Mouse (Mus musculus) heart, embryonic 15.5 days (tissue): Measurements from ENCODE around the gene Olfr1359. TPM values are rescaled to one million over a fixed set of nuclear protein-coding genes. Genes with fewer than 3 reads are reported as not detected.
"Not testable (repeated sequence)": the region's sequence is repeated elsewhere in the genome, so short reads cannot be mapped to it uniquely, and the experiment has no call there.

Experiments used
- ATAC-seq: fragments of 200-750 bp; cut with Nextera tagmentation; replicated peaks from 2 replicates; pipeline ENCODE4 v1.8.0; 2017; ENCODE audit warnings: low read depth, moderate TSS enrichment; ENCODE audit not compliant: insufficient number of reproducible peaks, insufficient read depth, low FRiP score
- H3K27ac ChIP-seq: fragments of 300-500 bp; sonication (generic); 2 replicates; pipeline ENCODE4 v1.5.1; 2015; ENCODE audit warnings: mild to moderate bottlenecking, inconsistent platforms
- H3K27me3 ChIP-seq: fragments of 300-500 bp; sonication (generic); 2 replicates; pipeline ENCODE4 v1.6.1; 2015; ENCODE audit warnings: inconsistent platforms
- H3K36me3 ChIP-seq: fragments of 300-500 bp; sonication (generic); 2 replicates; pipeline ENCODE4 v1.6.1; 2015; ENCODE audit warnings: mild to moderate bottlenecking, inconsistent platforms
- H3K4me1 ChIP-seq: fragments of 300-500 bp; sonication (generic); replicated peaks from 2 replicates; pipeline ENCODE4 v1.6.1; 2015; ENCODE audit warnings: inconsistent platforms
- H3K4me2 ChIP-seq: fragments of 300-500 bp; sonication (generic); 2 replicates; pipeline ENCODE4 v1.6.1; 2015; ENCODE audit warnings: inconsistent platforms, mild to moderate bottlenecking, moderate library complexity
- H3K4me3 ChIP-seq: fragments of 300-500 bp; sonication (generic); 2 replicates; pipeline ENCODE4 v1.5.1; 2015; ENCODE audit warnings: mild to moderate bottlenecking, inconsistent platforms
- H3K9ac ChIP-seq: fragments of 300-500 bp; sonication (generic); 2 replicates; pipeline ENCODE4 v1.6.1; 2015; ENCODE audit warnings: mild to moderate bottlenecking, inconsistent platforms
- H3K9me3 ChIP-seq: fragments of 300-500 bp; sonication (generic); replicated peaks from 2 replicates; pipeline ENCODE4 v1.6.1; 2016; ENCODE audit warnings: inconsistent platforms
- WGBS: fragments of 180-500 bp; shearing (Covaris S2); methylation state at CpG from one replicate; pipeline ENCODE4 v1.1.7; 2015; ENCODE audit warnings: mixed read lengths; 5-methylcytosine and 5-hydroxymethylcytosine counted together
- polyA plus RNA-seq: library from polyadenylated mRNA; unstranded; fragments of >200 nt; fragmentation: Nextera tagmentation; extraction: Ambion mirVana; gene quantifications from 2 replicates; pipeline ENCODE4 v1.2.1, GENCODE M21; 2015

Olfr1359 gene
- polyA plus RNA-seq, 1 experiment from 2014 or later = not detected

DNA sequence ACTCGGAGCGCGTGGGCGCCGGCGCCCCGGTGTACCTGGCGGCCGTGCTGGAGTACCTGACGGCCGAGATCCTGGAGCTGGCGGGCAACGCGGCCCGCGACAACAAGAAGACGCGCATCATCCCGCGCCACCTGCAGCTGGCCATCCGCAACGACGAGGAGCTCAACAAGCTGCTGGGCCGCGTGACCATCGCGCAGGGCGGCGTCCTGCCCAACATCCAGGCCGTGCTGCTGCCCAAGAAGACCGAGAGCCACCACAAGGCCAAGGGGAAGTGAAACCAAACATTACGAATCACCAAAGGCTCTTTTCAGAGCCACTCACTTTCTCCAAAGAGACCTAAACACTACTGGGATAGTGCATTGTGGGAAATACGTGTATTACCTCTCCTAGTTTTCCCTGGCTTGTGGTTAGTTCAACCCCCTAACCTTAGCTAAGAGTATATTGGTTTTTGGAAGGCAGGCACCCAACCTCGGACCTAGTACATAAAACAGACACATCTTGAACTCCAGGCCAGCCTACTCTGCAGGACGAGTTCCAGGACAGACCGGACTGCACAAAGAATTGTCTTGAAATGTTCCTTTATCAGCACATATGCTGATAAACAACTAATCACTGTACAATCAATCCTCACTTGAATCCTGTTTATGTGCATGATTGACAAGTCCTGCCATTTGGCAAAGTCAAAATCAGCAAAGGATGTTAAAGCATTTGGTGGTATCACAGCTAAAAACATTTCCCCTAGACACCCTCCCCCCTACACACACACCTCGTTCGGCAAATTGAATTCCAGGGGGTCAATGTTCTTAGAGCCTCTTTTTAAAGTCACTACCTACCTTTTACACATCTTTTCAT, 18.9 kb downstream of the Olfr1359 start:
- peak overlapping the region; percentile 83 for H3K4me2 ChIP-seq
- not testable (repeated sequence) for H3K9me3 ChIP-seq, H3K27me3 ChIP-seq, H3K36me3 ChIP-seq
- peaks cover 27% of the 10 kb centered on the region for H3K4me1 ChIP-seq
- 0 out of 2 replicates have a peak, but pooled peaks have one; percentile 5 for ATAC-seq
- peak overlapping the region; percentile 91 for H3K27ac ChIP-seq
- WGBS = 0% methylated on average over 15 of the region's 38 CpGs
- H3K4me3 ChIP-seq = peak overlapping the region; percentile 49
- H3K9ac ChIP-seq = peak overlapping the region; percentile 63

DNA sequence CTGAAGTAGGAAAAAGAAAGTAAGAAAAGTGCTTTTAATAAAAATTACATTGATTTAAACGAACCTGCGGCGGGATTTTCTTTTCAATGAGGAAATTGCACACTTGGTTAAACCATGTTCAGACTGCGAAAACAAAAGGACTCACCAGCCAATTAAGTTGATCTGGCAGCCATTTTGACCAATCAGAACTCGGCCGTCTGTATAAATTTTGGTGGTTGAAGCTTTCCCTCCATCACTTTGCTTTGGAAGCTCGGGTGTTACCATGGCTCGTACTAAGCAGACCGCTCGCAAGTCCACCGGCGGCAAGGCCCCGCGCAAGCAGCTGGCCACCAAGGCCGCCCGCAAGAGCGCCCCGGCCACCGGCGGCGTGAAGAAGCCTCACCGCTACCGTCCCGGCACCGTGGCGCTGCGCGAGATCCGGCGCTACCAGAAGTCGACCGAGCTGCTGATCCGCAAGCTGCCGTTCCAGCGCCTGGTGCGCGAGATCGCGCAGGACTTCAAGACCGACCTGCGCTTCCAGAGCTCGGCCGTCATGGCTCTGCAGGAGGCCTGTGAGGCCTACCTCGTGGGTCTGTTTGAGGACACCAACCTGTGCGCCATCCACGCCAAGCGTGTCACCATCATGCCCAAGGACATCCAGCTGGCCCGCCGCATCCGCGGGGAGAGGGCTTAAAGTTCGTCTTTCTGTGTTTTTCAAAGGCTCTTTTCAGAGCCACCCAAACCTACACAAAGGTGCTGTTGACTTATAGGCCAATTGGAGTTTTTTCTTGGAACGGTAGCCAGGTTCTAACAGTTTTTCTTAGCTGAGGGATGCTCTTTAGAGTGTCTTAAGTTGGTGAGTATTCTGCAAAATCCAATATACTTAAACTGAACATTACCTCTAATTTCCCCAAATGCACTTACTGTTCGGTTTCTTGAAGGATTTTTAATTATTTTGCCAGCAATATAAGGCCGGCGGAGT, 19.8 kb downstream of the Olfr1359 start, which contains the start of gene Hist1h3h:
Gene Hist1h3h, plus strand, starts transcription at position 263 of the 961 bp plus-strand sequence.
- not testable (repeated sequence) for H3K36me3 ChIP-seq, H3K9me3 ChIP-seq, H3K27me3 ChIP-seq
- peaks cover 33% of the 10 kb centered on the region for H3K4me1 ChIP-seq
- H3K27ac ChIP-seq = peak within 1 kb of the TSS; percentile 91
- 1% methylated on average over 29 of the region's 56 CpGs for WGBS
- peak within 1 kb of the TSS; percentile 83 for H3K4me2 ChIP-seq
- H3K9ac ChIP-seq = peak within 1 kb of the TSS; percentile 63
- peak within 1 kb of the TSS; percentile 49 for H3K4me3 ChIP-seq
- ATAC-seq = peak; percentile 41; the same call in 1 of the 2 replicates

DNA sequence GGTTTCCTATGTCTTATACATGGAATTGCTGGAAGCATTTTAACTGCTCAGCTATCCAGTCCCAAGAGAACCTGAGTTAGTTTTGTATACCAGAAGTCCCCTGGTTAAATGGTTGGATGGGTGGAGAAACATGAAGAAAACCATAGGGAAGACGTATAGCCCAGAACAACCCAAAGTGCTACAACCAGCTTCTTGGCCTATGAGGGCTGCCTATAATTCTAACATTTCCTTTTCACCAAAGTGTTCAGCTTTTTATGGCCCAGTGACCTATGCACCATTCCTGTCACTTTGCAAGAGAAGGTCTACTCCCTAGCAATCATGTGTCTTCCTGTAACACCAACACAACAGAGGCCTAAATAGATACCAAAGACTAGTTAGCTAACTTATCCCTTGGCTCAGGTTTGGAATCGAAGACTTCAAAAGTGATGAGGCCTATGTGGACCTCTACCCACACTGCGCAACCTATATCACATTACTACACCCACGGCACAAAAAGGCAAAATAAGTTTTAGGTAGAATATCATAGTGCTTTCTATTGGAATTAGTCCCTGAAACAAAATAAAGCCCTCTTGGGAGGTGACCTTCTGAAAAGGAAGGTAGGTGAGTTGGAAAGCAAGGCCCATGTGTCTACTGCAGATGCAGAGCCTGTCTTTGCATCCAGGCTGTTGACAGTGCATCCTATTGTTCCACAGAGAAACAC, 20.6 kb downstream of the Olfr1359 start:
- Histone ChIP-seq H3K4me2 (peak overlapping the region; percentile 83), H3K9ac (peak overlapping the region; percentile 52), H3K4me3 (peak overlapping the region; percentile 49), H3K27ac (peak overlapping the region; percentile 63), H3K4me1 (peaks cover 34% of the 10 kb centered on the region), H3K27me3 (no peaks in the 10 kb centered on the region), H3K9me3 (no peaks in the 10 kb centered on the region), H3K36me3 (no peaks in the 10 kb centered on the region)
- 66% methylated on average over 4 of the region's 4 CpGs for WGBS
- no peak for ATAC-seq

DNA sequence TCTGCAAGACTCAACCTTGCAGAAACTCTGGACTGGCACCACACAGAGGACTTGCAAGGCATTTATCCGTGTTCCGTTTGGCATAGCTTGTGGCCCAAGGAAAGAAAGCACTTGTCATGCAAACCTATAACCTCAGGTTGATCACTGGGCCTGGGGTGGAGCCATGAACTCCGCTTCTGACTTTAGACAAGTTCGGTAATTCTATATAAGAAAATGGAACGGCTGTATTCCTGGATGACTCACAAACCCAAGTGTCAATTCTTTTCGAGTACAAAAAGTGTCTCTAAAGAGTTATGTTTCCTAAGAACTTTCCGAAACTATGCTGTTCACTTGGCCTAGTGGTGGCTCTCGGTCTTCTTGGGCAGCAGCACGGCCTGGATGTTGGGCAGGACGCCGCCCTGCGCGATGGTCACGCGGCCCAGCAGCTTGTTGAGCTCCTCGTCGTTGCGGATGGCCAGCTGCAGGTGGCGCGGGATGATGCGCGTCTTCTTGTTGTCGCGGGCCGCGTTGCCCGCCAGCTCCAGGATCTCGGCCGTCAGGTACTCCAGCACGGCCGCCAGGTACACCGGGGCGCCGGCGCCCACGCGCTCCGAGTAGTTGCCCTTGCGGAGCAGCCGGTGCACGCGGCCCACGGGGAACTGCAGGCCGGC, 23.3 kb downstream of the Olfr1359 start:
- Histone ChIP-seq H3K4me3 (peak overlapping the region; percentile 51), H3K9ac (peak overlapping the region; percentile 31), H3K4me2 (peak overlapping the region; percentile 76), H3K27ac (peak overlapping the region; percentile 88), H3K4me1 (peaks cover 26% of the 10 kb centered on the region)
- WGBS = 4% methylated on average over 21 of the region's 44 CpGs
- not testable (repeated sequence) for H3K9me3 ChIP-seq, H3K36me3 ChIP-seq, H3K27me3 ChIP-seq
- ATAC-seq = 0 out of 2 replicates have a peak, but pooled peaks have one; percentile 5

- Histone ChIP-seq H3K27ac (peak within 1 kb of the TSS; percentile 88), H3K4me1 (peaks cover 24% of the 10 kb centered on the region), H3K9ac (peak within 1 kb of the TSS; percentile 41), H3K4me2 (peak within 1 kb of the TSS; percentile 76), H3K4me3 (peak within 1 kb of the TSS; percentile 51)
- H3K36me3 ChIP-seq, H3K9me3 ChIP-seq, H3K27me3 ChIP-seq: not testable (repeated sequence)
- ATAC-seq = peak; percentile 95
- WGBS = under 1% methylated on average over 37 of the region's 37 CpGs
Measured at GRCm38 (mm10) chr13:21721757-21722372, 24.0 kb downstream of the Olfr1359 start, which contains the start of gene Hist1h2bm. Gene Hist1h2bm (plus strand): TSS chr13:21722044.

DNA sequence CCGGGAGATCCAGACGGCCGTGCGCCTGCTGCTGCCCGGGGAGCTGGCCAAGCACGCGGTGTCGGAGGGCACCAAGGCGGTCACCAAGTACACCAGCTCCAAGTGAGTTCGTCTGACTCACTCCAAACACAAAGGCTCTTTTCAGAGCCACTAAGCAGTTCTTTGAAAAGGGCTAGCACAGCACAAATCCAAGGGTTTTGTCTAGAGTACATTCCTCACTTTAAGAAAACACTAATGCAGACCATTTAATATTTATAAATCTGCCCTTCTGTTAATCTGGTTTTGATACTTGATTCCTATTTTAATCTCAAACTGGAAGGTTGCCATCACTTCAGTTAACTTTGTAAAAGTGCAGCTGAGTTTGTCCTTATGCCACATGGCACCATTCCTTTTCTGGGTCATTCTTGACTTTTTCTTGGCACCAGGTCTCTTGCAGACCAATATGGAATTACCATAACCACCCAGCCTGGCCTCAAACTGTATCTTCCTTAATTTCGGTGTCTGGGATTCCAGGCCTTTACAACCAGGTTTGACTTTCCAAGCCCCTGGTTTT, 24.5 kb downstream of the Olfr1359 start:
- no peaks in the 10 kb centered on the region for H3K36me3 ChIP-seq
- peak overlapping the region; percentile 88 for H3K27ac ChIP-seq
- H3K4me1 ChIP-seq = peaks cover 21% of the 10 kb centered on the region
- no peaks in the 10 kb centered on the region for H3K27me3 ChIP-seq
- ATAC-seq = no peak
- H3K4me2 ChIP-seq = peak overlapping the region; percentile 76
- peak overlapping the region; percentile 41 for H3K9ac ChIP-seq
- H3K9me3 ChIP-seq = no peaks in the 10 kb centered on the region
- peak overlapping the region; percentile 51 for H3K4me3 ChIP-seq
- WGBS = 4% methylated on average over 11 of the region's 11 CpGs

DNA sequence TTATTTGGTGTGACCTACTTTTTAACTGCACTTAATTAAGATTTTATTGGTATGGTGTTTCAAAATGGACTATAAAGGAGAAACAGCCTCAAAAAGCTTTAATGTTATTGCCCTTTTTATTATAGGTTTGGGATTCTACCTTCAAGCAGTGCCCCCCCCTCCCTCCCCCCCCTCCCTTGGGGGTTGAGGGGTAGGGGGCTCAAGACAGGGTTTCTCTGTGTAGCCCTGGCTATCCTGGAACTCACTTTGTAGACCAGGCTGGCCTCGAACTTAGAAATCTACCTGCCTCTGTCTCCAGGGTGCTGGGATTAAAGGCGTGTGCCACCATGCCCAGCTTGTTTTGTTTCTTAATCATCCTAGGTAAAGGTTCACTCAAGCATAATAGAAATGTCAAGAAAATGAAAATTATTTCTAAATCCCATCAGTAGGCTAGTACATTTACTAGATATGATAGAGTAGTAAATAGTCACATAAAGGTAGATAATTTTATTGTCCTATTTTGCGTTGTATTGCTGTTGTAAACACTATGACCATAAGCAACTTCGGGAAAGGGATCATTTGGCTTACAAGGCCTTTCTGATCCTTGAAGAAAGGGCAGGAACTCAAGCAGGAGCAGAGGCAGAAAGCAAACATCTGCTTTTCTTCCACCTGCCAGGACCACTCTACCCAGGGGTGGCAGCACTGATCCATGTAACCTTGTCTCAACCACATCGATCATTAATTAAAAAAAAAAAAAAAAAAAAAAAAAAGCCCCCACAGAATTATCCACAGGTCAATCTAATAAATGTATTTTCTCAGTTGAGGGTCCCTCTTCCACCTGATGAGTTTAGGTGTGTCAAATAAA, 25.3 kb downstream of the Olfr1359 start:
- Histone ChIP-seq H3K9me3 (no peaks in the 10 kb centered on the region), H3K27me3 (no peaks in the 10 kb centered on the region), H3K4me1 (peaks cover 17% of the 10 kb centered on the region), H3K4me3 (no peak overlapping the region), H3K9ac (no peak overlapping the region), H3K27ac (peak overlapping the region; percentile 88; the same call in 1 of the 2 replicates), H3K4me2 (peak overlapping the region; percentile 76; the same call in 1 of the 2 replicates), H3K36me3 (no peaks in the 10 kb centered on the region)
- no peak for ATAC-seq
- WGBS = 47% methylated on average over 5 of the region's 5 CpGs

DNA sequence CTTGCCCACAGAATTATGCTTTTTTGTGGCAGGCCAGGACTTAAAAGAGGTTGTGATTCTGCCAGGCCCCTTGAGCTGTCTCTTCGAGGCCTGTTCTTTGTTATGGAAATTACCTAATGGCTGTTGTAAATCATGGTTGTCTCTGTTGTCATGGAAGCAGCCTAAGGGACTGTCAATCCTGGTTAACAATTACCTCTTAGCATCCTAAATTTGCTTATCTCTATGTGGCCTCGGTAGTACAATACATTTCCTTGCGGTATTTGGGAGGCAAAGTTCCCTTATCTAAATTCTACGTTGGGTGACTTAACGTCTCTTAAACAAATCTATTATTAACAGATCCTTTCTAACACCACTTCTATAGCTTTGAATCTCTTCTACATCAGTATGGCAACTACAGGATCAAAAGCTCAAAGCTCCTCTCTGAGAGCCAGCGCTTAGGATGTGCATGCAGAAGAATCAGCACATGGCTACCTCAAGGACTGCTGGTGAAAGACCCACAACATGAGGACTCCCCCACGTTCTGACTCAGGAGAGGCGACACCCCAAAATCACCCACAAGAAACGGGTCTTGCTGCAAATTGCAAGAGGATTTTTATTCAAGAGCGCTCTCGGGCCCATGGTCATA, 30.1 kb downstream of the Olfr1359 start:
- no peak overlapping the region for H3K27ac ChIP-seq
- no peak overlapping the region for H3K4me2 ChIP-seq
- ATAC-seq = no peak
- H3K9ac ChIP-seq = no peak overlapping the region
- no peak overlapping the region for H3K4me3 ChIP-seq
- H3K4me1 ChIP-seq = no peaks in the 10 kb centered on the region
- no peaks in the 10 kb centered on the region for H3K36me3 ChIP-seq
- H3K27me3 ChIP-seq = no peaks in the 10 kb centered on the region
- WGBS = 39% methylated on average over 11 of the region's 11 CpGs
- no peaks in the 10 kb centered on the region for H3K9me3 ChIP-seq

DNA sequence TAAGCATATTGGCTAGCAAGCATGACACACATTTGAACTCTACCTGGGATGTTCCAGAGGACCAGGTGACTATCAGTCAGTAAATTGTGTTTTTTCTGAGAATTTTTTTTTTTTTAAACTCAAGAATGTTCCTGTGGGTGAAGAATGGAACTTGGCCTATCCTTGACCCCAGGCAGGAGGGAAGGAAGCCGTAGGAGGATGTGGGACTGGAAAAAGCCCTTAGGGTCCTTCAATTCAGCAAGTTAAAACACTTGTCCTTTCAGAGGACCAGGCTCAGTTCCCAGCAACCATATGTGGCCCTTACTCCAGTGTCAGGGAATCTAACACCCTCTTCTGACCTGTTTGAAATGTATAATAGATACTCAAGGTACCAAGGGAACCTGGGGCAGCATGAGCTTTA, 31.6 kb downstream of the Olfr1359 start:
- H3K27ac ChIP-seq = no peak overlapping the region

More for the DNA sequence above, 31.6 kb downstream of the Olfr1359 start:
- Histone ChIP-seq H3K4me3 (no peak overlapping the region), H3K9me3 (no peaks in the 10 kb centered on the region), H3K9ac (no peak overlapping the region), H3K27me3 (no peaks in the 10 kb centered on the region), H3K4me1 (peaks cover 7% of the 10 kb centered on the region; the same call in 1 of the 2 replicates), H3K36me3 (no peaks in the 10 kb centered on the region), H3K4me2 (no peak overlapping the region)
- 51% methylated on average over 1 of the region's 1 CpGs for WGBS
- ATAC-seq = no peak
